Mouse (Mus musculus) right cerebral cortex, postnatal 25 days (tissue): ENCODE data around the gene Rae1.

Experiments used
- DNase-seq: peaks from one replicate; pipeline ENCODE4 v3.0.0; 2022

Rae1 gene

GRCm38 (mm10) chr2:172997748-172998147 is 2.2 kb upstream of the Rae1 start:
- DNase-seq = no peak

DNA sequence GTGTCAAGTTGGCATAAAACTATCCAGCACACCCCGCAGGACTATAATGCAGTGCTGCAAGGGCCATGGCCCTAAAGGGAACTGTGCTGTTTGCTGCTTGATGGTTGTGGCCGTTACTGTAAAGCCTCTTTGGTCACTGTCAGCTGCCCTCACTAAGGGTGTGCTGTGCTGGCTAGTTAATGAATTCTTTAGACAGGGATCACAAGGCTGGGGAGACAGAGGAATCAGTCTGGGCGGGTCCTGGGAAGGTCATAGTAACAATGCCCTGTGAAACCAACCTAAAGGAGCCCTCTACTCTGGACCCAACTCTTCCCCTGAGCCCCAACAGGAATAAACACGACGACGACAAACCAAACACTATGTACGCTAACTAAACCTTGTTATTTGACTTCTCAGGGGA is 1.4 kb upstream of the Rae1 start:
- DNase-seq = no peak

DNA sequence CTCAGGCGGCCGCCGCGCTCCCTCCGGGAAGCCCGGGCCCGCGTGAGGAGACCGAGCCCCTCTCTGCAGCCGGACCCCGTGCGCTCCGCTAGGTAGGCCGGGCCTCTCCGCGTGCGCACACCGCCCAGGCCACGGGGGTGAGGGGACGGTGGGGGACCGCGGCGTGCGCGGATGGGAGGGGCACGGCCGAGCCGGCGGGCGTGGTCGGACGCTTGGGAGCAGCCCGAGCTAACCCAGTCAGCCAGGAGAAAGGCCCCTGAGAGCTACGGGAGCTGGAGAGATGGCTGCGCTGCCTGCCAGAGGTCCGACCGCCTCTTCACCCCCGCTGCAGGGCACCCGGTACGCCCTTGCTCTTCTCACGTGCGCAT is 352 bp downstream of the Rae1 start:
- DNase-seq = no peak

GRCm38 (mm10) chr2:173000921-173001320 is 1.0 kb downstream of the Rae1 start:
- no peak for DNase-seq

DNA sequence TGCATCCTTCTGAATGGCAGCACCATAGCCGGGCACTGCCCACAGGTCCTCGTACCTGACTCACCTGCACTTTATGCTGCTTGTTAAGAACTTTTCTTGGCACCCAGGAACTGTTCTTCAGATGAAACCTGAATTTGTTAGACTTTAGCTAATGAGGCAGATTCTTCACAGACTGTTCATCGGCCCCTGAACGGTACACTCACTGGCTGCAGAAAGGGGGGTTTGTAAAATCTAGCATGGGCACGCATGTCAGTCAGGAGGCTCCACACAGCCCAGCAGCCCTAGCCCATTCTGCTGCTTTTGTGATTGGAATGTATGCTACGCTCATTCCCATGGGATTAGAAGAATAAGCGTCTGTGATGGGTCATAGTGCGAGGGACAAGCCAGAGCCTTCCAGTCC is 3.8 kb downstream of the Rae1 start:
- DNase-seq = no peak

DNA sequence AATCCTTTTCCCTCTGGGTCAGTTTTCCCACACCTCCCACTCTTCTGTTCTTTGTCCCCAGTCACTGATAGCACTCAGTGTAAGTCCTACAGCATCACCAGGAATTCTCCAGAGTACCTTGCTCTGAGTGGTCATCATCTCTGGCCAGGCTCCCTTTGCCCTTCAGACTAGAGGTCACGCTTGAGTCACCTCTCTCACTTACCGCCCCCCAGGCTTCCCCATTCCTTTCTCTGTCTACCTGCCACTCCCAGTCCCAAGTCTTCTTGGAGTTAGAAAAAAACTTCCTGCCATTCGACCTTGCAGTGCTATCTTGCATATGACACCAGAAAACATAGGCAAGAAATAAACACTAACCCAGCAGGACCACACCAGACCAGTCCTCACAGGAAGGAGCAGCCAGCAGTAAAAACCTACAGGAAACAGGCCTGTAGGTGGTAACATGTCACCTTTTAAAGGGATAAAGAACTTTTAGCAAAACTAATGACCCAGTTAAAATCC is 10.4 kb downstream of the Rae1 start:
- no peak for DNase-seq

DNA sequence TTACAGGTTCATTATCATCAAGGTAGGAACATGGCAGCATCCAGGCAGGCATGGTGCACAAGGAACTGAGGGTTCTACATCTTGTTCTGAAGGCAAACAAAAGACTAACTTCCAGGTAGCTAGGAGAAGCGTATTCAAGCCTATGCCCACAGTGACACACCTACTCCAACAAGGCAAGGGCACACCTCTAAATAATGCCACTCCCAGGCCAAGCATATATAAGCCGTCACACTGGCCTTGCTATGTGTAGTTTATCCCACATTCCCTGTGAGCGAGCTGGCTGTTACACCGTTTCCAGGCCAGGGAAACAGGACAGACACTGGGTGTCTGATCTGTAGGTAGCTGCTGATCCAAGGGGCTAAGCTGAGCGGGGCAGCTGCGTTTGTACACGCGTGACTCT is 11.5 kb downstream of the Rae1 start:
- no peak for DNase-seq

DNA sequence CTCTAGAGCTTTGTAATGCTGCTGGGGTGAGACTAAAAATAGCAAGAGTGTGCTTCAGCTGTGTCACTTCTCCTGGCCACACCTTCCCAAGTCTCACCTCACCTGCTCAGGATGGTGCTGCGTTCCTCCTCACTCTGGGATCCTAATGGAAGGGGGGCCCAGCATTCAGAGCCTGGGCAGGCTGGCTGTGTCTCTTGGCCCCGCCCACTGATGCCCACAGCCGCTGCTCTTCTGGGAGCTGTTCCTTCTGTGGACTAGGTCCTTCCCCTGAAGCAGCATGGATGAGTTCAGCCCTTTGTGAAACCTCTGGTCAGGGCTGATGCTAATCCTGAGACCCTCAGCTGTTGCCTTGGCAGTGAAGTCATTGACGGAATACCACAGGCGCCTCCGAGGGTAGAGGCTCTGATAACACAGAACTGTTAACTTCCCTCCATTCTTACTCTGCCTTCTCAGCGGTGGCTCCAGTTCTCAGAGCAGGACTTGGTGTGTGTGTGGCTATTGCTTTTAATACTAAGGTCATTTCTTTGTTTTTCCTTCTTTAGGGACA is 14.9 kb downstream of the Rae1 start:
- DNase-seq = no peak

- no peak for DNase-seq
Observed at GRCm38 (mm10) chr2:173017940-173018339, 18.0 kb downstream of the Rae1 start.

DNA sequence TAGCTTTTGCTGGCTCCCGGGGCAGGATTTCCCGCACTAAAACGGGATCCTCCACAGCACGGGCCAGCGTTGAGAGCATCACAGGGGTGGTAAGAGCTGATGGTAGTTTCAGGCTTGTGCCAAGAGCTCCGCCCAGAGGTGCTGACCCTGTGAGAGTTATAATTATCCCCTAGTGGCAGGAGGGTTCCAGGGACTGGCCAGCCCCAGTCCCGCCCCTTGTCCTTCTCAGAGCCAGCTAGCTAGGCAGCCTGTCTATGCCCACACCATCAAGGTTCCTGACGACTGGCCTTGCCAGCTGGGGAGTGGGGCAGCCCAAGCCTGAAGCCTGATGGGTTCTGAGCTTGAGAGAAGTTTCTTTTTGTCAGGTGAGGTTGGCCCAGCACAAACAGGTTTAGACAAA is 18.7 kb downstream of the Rae1 start:
- DNase-seq = no peak

- no peak for DNase-seq
Observed at GRCm38 (mm10) chr2:173019322-173019721, 19.4 kb downstream of the Rae1 start.

GRCm38 (mm10) chr2:173019790-173020189 is 19.9 kb downstream of the Rae1 start:
- peak; percentile 82 for DNase-seq

- DNase-seq = no peak
Observed at GRCm38 (mm10) chr2:173020430-173020829, 20.5 kb downstream of the Rae1 start, which contains the start of gene Rbm38. TSS of gene Rbm38 (plus strand) at chr2:173020498.

- DNase-seq = peak; percentile 89
Observed at GRCm38 (mm10) chr2:173021633-173022055, 21.7 kb downstream of the Rae1 start.

DNA sequence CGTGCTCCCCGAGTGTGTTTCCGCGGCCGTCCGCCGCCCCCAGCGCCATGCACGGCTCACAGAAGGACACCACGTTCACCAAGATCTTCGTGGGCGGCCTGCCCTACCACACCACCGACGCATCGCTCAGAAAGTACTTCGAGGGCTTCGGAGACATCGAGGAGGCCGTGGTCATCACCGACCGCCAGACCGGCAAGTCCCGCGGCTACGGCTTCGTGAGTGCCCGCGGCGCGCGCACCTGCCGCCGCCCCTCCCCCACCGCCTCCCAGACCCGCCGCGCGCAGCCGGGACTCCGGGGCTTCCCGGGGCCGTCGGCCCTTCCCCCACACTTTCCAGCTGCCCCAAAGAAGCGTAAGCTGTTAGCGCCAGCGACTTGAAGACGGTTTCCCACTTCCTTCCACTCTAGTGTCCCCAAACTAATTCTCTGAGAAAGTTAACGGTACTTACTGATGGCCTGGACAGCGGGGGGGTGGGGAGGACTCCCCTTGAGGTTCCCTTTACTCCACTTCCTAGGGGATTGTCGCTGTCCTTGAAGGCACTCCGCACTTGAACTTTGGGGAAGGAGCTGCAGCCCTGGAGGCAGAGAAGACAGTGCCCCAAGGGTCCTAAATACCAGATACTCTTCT is 22.3 kb downstream of the Rae1 start:
- DNase-seq = no peak

GRCm38 (mm10) chr2:173022813-173023212 is 22.9 kb downstream of the Rae1 start:
- DNase-seq = no peak

GRCm38 (mm10) chr2:173023371-173023851 is 23.5 kb downstream of the Rae1 start:
- no peak for DNase-seq

DNA sequence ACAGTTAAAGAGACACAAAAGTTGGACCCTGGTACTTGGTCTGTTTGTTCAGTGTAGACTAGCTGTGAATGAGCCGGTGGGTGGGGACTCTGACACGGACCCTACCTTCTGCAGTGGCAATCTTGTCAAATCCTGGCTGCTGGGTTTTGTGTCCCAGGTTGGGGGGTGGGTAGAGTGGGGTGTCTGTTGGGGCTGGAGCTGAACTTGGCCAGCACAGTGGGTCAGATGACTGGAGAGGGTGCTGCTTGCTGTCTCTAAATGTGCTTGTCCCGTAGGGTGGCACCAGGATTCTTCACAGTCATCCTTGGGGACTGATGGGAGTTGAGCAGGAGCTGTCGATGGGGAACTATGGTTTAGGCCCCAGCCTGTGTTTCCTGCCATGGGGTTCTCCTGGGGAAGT is 24.0 kb downstream of the Rae1 start:
- DNase-seq = no peak

GRCm38 (mm10) chr2:173024392-173024791 is 24.5 kb downstream of the Rae1 start:
- no peak for DNase-seq

DNA sequence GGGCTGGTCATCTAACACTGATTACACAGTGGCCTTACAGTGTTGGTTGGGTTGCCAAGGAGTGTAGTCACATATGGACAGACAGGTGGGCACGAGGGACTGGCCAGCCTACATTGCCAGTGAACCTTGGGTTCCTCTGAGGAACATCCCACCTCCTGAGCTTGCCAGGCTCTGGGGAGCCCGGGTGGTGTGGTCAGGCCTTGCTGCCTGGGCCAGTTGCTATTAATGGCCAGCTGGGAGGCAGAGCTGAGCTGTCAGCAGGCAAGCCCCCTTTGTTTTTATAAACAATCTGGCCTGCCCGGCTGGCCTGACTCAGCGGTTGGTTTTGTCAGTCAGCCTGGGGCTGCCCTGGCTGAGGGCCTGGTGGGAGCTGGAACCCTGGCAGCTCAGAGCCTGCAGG is 25.0 kb downstream of the Rae1 start:
- no peak for DNase-seq

GRCm38 (mm10) chr2:173026286-173026685 is 26.4 kb downstream of the Rae1 start:
- no peak for DNase-seq

DNA sequence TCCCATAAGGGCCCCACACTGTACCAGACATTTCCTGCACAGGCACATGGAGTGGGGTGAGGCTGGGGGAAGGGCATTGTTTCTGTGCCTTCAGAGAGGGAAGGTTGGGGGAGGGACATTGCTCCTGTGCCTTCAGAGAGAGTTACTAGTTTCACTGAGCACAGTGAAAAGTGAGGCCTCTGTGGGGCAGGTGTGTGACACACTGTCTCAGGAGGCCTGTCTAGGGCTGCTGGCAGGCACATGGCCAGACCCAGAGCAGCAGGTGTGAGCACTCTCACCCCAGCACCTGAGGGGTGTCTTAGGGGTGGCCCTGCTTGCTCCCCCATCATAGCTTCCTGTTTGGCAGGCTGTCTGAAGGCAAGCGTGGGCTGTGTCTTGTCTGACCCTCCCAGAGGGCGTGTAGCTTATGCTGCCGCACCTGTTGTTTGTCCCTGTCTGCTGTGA is 26.8 kb downstream of the Rae1 start:
- no peak for DNase-seq

DNA sequence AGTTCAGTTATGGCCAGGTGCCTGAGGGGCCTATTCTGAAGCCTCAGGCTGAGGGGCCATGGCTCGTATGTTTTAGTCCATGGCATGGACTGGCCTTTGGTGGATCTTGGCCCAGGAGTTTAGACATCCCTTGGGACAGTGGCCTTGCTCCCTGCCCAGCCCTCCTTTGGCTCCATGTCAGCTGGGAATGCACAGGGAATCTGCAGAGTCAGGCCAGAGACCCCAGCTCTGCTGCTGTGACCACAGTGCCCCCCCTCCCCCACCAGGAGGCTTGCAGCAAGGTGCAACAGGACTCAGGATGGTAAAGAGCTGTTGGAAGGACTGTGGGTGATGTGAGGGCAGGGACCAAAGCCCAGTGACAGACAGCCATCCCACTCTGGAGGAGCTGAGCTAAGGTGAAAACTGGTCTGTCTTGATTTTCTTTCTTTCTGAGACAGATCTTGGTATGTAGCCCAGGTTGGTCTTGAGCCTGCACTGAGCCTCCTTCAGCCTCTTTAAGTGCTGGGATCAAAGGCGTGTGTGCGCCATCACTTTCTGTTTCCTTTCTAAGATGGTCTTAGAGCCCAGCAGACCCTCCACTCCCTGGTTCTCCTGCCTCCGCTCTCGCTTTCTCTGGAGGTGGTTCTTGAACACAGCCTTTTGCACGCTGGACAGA is 27.4 kb downstream of the Rae1 start:
- DNase-seq = no peak

DNA sequence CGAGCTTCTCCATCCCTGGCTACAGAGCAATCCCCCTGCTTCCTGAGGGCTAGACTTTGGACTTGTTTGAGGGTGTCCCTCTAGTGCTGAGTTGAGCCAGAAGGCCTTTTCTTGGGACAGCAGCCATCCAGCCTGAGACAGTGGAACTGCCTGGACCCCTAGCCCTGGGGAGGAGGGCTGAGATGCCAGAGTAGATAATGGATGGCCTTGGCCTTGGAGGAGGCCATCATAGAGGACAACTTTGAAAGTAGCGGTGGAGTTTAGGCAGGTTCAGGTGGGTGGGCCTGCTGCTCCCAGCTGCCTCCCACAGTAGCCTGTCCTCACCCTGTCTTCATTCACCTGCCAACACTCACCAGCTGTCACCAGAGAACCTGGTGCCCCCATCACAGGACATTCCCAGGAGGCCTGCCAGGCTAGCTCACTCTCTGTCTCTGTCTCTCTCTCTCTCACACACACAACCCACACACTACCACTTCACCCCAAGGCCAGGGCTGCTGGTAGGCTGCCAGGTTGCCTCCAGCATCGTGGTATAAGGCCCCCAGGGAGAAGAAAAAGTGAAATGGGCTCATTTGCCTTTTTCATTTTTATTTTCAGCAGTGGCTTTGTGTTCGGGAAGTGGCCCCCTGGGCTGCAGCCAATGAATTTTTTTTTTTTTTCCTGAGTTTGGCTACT is 28.0 kb downstream of the Rae1 start:
- no peak for DNase-seq
